Mouse (Mus musculus): ENCODE measurements around the gene Rgsl1.
"Not testable (repeated sequence)": the region's sequence is repeated elsewhere in the genome, so short reads cannot be mapped to it uniquely, and the experiment has no call there.

The Rgsl1 gene

DNA sequence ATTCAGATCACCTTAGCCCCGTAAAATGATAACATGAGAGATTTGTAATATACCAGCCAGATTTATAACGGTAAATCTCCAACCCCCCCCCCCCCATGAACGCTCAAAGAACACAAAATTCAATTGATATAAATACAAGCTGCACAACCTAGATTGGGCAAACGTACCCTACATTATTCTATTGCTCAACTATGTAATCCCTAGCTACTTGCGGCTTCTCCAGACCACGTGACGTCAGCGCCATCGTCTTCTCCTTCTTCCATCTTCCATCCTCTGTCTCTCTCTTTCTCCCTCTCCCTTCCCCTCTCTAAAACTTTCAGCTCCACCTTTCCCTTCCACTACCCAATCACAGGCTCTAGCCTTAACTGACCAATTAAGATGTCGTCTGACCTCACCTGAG, 65.7 kb downstream of the Rgsl1 start:
- no peak for DNase-seq (ENCODE audit: inconsistent age in 2 of 2, low spot score in 1 of 2)

DNA sequence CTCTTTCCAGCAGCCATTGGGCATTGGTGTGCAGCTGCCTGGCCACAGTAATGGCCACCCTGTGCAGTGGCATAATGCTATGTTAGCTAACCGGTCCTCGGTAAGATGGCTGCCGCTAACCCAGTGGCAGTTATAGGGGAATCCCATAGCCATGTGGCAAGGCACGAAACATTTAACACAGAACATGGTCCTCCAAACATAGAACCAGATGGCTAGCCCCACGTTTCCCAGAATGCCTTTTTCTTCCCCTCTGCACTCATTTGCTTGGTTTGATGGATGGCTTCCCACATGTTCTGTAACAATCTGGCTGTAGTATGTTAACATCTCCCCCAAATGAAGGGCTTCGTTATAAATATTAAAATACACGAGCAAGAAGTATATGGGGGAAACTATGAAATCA, 67.7 kb downstream of the Rgsl1 start:
- no peak for DNase-seq (ENCODE audit: inconsistent age in 2 of 2, low spot score in 1 of 2)

DNA sequence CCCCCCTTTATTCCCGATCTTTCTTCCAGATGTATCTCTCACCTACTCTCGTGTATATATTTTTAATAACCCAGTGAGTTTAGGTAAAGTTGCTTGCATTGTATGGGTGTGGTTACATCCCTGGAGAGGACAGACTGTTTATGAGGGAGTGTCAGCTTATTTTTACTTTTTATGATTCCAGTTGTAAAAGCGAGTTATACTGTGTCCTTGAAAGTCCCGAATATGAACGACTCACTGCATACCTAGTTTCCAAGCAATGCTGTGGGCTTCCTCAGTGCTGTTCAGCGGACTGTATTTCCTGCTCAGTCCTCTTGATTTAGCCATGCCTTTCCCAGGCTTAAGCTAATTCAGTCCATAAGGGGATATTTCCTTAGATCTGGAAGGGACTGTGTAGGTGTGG, 68.8 kb downstream of the Rgsl1 start:
- DNase-seq (ENCODE audit: inconsistent age in 2 of 2, low spot score in 1 of 2), result no peak

DNA sequence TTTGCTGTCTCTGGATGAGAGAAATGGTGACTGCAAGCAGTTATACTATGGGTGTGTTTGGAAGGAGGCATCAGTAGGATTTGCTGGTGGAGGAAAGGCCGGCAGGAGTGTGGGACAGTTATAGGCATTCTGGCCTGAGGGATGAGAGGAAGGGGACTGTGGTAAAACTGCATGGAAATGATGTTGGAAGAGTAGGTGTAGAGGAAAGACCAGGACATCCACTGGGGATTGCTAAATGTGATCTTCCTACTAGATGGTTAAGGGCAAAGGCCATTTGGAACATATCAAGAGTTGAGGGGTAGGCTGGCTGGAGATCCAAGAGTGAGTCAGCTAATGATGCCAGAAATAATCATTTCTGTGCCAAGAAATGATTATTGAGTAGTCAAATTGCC, 73.2 kb downstream of the Rgsl1 start:
- peak in 1 of 2 experiments; percentile 30 for DNase-seq (ENCODE audit: inconsistent age in 2 of 2, low spot score in 1 of 2)

- DNase-seq (ENCODE audit: inconsistent age in 2 of 2, low spot score in 1 of 2), result no peak
These were observed 73.8 kb downstream of the Rgsl1 start for GRCm38 (mm10) chr1:153769998-153770775.

- not testable (repeated sequence) for DNase-seq (ENCODE audit: inconsistent age in 2 of 2, low spot score in 1 of 2)
These were observed 74.4 kb downstream of the Rgsl1 start for GRCm38 (mm10) chr1:153769571-153769970.

DNA sequence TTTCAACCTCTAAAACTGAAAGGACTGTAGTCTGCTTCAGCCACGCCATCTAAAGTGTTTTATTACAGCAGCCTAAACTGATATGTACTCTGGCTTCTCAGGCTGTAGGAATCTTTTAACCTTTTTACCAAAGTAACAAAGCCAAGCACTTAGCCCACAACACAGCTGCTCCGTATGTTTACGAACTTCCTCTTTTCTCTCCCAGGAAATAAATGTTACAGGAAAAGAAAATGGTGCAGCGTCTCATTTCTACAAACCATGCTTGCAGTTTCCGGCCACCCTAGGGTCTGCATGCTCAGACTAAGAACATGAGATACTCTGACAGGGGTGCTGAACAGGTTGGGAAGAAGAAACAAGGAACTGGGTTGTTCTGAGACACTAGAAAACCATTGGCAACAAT, 75.5 kb downstream of the Rgsl1 start:
- no peak for DNase-seq (ENCODE audit: inconsistent age in 2 of 2, low spot score in 1 of 2)

- no peak for DNase-seq (ENCODE audit: inconsistent age in 2 of 2, low spot score in 1 of 2)
These were observed 76.7 kb downstream of the Rgsl1 start for GRCm38 (mm10) chr1:153767281-153767680.

DNA sequence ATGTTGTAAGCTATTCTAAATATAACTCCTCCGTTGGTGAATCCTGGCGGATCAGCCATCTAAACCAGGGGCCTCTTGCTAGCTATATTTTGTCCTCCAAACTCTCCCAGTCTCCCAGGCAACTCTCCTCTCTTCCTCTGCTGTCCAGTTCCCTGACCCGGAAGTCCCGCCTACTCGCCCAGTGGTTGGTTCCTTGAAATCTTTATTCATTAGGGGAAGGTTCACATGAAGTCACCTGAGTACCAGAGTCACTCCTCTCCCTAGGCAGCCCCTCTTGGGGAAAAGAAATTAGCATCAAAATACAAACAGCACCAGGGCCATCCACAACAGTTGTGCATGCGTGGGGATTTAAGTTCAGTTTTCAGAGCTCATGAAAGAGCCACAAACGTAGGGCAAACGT, 77.6 kb downstream of the Rgsl1 start:
- DNase-seq (ENCODE audit: inconsistent age in 2 of 2, low spot score in 1 of 2), result no peak

DNA sequence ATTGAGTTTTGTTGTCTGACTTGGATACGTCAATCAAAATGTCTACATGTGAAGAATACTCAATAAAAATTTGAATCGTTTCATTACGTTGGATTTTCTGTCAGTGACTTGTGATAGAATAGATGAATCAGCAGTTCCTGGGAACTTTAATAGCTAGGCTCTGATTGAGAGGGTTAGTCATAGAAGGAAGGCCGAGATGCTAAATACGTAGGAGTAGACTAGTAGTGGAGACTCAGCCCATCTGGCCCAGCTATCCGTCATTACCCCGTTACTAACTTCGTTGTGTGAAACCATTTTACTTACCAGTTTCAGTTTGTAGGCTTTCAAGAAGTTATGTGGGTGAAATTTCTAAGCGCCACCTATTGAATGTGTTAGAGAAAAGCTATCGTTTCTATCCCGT, 79.8 kb downstream of the Rgsl1 start:
- DNase-seq (ENCODE audit: inconsistent age in 2 of 2, low spot score in 1 of 2), result no peak

DNA sequence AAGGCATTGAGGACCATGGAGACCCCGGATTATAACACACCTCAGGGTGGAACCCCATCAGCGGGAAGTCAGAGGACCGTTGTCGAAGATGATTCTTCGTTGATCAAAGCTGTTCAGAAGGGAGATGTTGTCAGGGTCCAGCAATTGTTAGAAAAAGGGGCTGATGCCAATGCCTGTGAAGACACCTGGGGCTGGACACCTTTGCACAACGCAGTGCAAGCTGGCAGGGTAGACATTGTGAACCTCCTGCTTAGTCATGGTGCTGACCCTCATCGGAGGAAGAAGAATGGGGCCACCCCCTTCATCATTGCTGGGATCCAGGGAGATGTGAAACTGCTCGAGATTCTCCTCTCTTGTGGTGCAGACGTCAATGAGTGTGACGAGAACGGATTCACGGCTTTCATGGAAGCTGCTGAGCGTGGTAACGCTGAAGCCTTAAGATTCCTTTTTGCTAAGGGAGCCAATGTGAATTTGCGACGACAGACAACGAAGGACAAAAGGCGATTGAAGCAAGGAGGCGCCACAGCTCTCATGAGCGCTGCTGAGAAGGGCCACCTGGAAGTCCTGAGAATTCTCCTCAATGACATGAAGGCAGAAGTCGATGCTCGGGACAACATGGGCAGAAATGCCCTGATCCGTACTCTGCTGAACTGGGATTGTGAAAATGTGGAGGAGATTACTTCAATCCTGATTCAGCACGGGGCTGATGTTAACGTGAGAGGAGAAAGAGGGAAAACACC, 90.0 kb downstream of the Rgsl1 start:
- no peak for DNase-seq (ENCODE audit: inconsistent age in 2 of 2, low spot score in 1 of 2)

- no peak for DNase-seq (ENCODE audit: inconsistent age in 2 of 2, low spot score in 1 of 2)
These were observed 91.4 kb downstream of the Rgsl1 start for GRCm38 (mm10) chr1:153752521-153752920.

DNA sequence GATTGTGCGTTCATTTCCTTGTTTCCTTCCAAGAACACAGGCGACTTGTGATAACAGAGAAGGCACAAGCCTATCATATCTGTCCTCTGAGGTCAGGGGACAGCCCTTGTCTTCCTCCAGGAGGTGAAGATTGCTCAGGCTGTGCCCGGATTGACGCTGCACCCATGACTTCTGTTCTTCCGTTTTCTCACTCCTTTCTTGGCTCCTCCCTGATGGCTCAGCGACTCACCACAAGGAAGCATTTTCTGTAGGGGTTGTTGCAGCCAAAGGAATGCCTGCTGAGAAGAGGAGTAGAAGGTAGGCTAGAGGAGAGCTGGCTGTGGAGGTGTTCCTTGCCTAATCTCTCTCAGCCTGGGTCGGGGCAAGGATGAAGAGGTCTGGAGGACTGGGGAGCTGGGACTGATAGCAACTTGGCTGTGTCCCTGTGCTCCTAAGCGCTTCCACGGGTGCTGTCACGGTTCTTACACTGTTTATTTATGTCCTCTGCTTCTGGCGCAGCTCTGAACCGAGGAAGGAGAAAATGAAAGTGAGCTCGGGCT, 92.1 kb downstream of the Rgsl1 start:
- peak; percentile 61 to 90 for DNase-seq (ENCODE audit: inconsistent age in 2 of 2, low spot score in 1 of 2)

GRCm38 (mm10) chr1:153750054-153750453, 93.9 kb downstream of the Rgsl1 start:
- DNase-seq (ENCODE audit: inconsistent age in 2 of 2, low spot score in 1 of 2), result peak in 1 of 2 experiments; percentile 33

- DNase-seq (ENCODE audit: inconsistent age in 2 of 2, low spot score in 1 of 2), result peak; percentile 72 to 94
These were observed 94.6 kb downstream of the Rgsl1 start, which contains the start of gene Rnasel for GRCm38 (mm10) chr1:153749211-153749801. TSS of gene Rnasel (plus strand) at chr1:153749426.

- DNase-seq (ENCODE audit: inconsistent age in 2 of 2, low spot score in 1 of 2), result peak; percentile 65 to 83
These were observed 95.4 kb downstream of the Rgsl1 start for GRCm38 (mm10) chr1:153748549-153748948.

DNA sequence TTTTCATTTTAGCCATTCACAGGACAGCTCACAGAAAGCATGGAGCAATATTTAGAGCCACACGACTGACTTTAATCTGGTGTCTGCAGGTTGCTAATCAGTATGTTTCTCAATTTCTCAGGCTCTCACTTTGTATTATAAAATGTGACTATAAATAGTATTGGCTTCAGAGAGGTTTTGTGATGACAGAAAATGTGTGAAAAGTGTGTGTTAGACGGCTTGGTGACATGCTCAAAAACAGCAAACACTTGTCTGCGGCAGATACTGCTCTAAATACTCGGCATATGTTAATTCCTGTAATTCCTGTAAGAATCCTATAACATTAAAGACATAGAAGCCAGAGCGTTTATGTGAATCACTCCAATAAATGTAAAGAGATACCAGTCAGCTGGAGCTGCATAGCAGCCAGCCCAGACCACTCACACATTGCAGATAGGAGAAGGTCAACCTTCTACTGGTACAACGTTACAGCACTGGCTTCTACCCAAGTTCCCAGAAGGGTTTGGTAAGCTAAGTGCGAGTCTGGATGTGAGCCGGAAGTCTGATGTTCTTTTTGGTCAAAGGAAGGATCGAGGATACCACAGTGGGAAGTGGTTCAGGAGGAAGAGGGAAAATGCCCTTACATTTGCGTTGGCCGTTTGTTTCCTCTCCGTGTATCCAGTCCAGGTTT, 95.9 kb downstream of the Rgsl1 start:
- peak in 1 of 2 experiments; percentile 19 for DNase-seq (ENCODE audit: inconsistent age in 2 of 2, low spot score in 1 of 2)

GRCm38 (mm10) chr1:153746728-153747127, 97.2 kb downstream of the Rgsl1 start:
- DNase-seq (ENCODE audit: inconsistent age in 2 of 2, low spot score in 1 of 2), result peak; percentile 67 to 91

- no peak for DNase-seq (ENCODE audit: inconsistent age in 2 of 2, low spot score in 1 of 2)
These were observed 97.7 kb downstream of the Rgsl1 start for GRCm38 (mm10) chr1:153746119-153746670.

DNA sequence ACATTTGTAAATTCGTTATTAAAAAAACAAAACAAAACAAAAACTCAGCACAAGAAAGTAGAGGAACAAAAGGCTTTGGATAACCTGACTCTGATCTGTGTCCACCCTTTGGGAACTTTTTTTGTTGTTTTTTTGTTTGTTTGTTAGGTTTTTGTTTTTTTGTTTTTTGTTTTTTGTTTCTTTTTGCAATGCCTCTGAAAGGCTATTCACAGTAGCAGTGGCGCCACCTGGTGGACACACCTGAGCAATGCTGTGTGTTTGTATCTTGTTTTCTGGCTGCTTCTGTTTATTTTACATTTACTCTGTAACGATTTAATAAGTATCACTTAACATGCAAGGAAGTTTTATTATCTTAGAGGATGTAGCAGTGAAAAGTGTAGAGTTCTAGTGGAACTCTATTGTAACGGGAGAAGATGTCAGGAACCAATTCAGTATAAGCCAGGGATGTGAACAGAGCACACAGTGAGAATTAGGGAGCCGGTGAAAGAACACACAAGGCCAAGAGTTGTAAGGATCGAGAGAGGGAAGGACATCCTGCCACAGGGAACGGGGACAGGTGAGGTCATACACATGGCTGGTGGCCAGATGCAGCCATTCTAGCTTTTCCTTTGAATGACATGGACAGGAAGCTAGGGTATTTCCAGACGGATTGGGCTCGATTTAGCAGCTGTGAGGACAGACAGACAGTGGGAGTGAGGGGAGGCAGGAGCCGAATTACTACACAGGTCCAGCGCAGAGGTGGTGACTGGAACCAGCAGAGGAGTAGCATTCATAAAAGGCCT, 101.4 kb downstream of the Rgsl1 start:
- DNase-seq (ENCODE audit: inconsistent age in 2 of 2, low spot score in 1 of 2), result peak; percentile 66 to 92

Measured in adrenal gland, adult (tissue).